Mouse (Mus musculus) liver, embryonic 16.5 days (tissue): ENCODE results near the gene Ebpl. TPM values are rescaled to one million over a fixed set of nuclear protein-coding genes. Genes with fewer than 3 reads are reported as not detected.

Source experiments
- ATAC-seq: fragments of 200-750 bp; cut with Nextera tagmentation; 2 replicates; pipeline ENCODE4 v1.8.0; 2017; ENCODE audit warnings: low read depth, mild to moderate bottlenecking, moderate number of reproducible peaks, moderate library complexity
- H3K27ac ChIP-seq: fragments of 300-500 bp; sonication (generic); 2 replicates; pipeline ENCODE4 v1.5.1; 2014; ENCODE audit warnings: mild to moderate bottlenecking, low read length
- H3K27me3 ChIP-seq: fragments of 300-500 bp; sonication (generic); 2 replicates; pipeline ENCODE4 v1.6.1; 2014; ENCODE audit warnings: low read depth, low read length, mixed read lengths; ENCODE audit not compliant: control insufficient read depth, insufficient read depth
- H3K36me3 ChIP-seq: fragments of 300-500 bp; sonication (generic); 2 replicates; pipeline ENCODE4 v1.6.1; 2014; ENCODE audit warnings: mild to moderate bottlenecking; ENCODE audit not compliant: control insufficient read depth, insufficient read depth
- H3K4me1 ChIP-seq: fragments of 300-500 bp; sonication (generic); 2 replicates; pipeline ENCODE4 v1.6.1; 2014; ENCODE audit warnings: low read depth, low read length, mixed read lengths; ENCODE audit not compliant: control insufficient read depth
- H3K4me2 ChIP-seq: fragments of 300-500 bp; sonication (generic); 2 replicates; pipeline ENCODE4 v1.6.1; 2014; ENCODE audit warnings: low read depth, low read length, mixed read lengths
- H3K4me3 ChIP-seq: fragments of 300-500 bp; sonication (generic); 2 replicates; pipeline ENCODE4 v1.5.1; 2014; ENCODE audit warnings: low read depth, mild to moderate bottlenecking, low read length
- H3K9ac ChIP-seq: fragments of 300-500 bp; sonication (generic); 2 replicates; pipeline ENCODE4 v1.6.1; 2014; ENCODE audit warnings: low read depth, low read length
- H3K9me3 ChIP-seq: fragments of 300-500 bp; sonication (generic); replicated peaks from 2 replicates; pipeline ENCODE4 v1.6.1; 2016; ENCODE audit warnings: low read length; ENCODE audit not compliant: control insufficient read depth
- WGBS: fragments of 180-500 bp; shearing (Covaris S2); extraction: QIAGEN DNeasy Blood & Tissue Kit; methylation state at CpG from one replicate; pipeline ENCODE4 v1.1.7; 2014; ENCODE audit not compliant: insufficient replicate concordance; 5-methylcytosine and 5-hydroxymethylcytosine counted together
- polyA plus RNA-seq: library from polyadenylated mRNA; unstranded; fragments of >200 nt; fragmentation: Nextera tagmentation; extraction: Ambion mirVana; gene quantifications from 2 replicates; pipeline ENCODE4 v1.2.1, GENCODE M21; 2015

Gene Ebpl
- polyA plus RNA-seq, 1 experiment from 2014 or later: 5.0 TPM

DNA sequence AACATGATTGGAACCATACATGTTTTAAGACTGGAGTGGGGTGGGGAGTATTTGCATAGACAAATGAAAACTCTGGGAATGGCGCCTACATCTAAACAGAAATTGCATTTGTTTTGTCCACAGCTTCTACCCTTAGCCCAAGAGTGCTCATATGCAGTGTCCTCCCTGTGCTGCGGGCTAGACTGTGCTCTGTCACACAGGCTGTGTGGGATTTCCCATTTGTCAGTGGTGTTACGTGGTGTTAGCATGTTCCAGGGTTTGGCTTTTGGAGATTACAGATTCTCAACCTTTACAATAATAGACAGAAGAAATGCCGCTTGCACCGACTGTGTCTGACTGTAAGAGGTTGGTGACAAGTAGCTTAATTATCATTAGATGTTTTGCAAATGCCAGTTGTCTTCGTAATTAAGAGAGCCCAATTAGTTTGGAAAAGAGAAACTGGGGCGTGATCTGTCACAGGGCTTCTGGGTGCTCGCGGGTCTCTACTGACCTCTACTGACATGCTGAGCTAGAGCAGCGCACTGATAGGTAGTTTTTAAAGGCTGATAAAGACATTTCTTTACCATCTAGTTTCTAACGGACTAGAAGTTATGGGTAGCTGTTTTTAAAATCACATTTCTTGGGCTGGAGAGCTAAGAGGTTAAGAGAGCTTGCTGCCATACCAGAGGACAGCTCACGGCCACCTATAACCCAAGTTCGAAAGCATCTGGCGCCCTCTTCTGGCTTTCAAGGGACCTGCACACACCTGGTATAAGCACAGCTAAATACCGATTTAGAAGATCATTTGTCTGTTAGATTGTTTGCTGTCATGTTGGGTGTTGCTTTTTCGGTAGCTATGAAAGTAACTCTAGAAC is 66.1 kb downstream of the Ebpl start:
- Histone ChIP-seq H3K9ac (no peak overlapping the region), H3K27me3 (no peaks in the 10 kb centered on the region), H3K4me2 (0 out of 2 replicates have a peak overlapping the region, but pooled peaks have one; percentile 17), H3K27ac (no peak overlapping the region), H3K9me3 (no peaks in the 10 kb centered on the region), H3K36me3 (no peaks in the 10 kb centered on the region), H3K4me1 (no peaks in the 10 kb centered on the region; the same call in 1 of the 2 replicates), H3K4me3 (no peak overlapping the region)
- WGBS: 42% methylated on average over 16 of the region's 16 CpGs
- no peak for ATAC-seq

DNA sequence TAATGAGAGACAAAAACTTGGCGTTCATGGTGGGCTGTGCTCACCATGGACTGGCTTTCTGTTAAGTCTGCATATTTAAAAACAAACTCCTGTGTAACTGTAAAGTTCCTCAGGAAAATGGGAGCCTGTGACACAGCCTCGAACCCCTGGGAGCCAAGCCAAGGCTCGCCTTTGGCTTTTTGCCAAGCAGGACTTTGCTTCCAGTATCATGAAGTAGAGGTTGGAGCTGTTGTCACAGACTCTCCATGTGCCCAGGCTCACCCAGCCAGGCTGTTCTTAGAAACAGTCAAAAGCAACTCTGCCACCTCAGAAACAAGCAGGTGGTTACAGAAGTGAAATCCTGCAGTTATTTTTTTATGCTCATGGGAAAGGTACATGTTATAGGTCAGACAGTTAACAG is 69.6 kb downstream of the Ebpl start:
- no peak for ATAC-seq
- Histone ChIP-seq H3K27me3 (no peaks in the 10 kb centered on the region), H3K9me3 (no peaks in the 10 kb centered on the region), H3K9ac (no peak overlapping the region), H3K36me3 (no peaks in the 10 kb centered on the region), H3K4me2 (no peak overlapping the region), H3K4me3 (no peak overlapping the region), H3K27ac (no peak overlapping the region), H3K4me1 (peaks cover 3% of the 10 kb centered on the region)
- 50% methylated on average over 3 of the region's 3 CpGs for WGBS

DNA sequence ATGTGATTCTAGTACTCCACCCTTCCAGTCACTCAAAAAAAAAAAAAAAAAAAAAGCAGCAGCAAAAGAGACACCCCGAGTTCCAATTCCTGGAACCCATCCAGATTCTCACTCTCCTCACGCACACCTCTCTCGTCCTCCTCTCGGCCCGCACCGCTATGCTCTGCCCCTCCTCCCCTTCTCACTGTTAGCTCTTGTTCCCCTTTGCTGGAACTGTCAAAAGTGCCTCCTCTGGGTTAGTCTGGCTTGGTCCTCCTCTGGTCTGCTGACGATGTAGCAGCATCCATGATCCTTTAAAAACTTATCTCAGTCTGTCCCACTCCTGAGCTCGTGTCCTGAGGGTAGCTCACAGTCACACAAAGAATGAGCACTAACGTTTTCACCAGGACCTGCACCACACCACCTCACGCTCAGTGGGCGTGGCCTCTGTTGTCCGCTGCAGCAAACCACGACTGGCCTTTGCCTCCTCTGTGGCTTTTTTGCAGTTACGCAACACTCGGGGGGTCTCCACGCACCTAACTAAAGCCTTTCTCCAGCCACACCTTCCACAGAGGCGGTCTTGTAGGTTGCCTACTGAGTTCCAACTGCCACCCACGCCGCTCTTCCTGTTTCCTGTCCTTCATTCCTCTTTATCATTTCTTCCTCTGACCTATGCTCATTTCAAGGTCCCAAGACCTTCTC is 71.5 kb downstream of the Ebpl start:
- WGBS: 13% methylated on average over 19 of the region's 19 CpGs
- Histone ChIP-seq H3K4me3 (no peak overlapping the region), H3K27ac (no peak overlapping the region), H3K9me3 (no peaks in the 10 kb centered on the region), H3K4me2 (peak overlapping the region; percentile 45), H3K27me3 (no peaks in the 10 kb centered on the region), H3K9ac (no peak overlapping the region), H3K36me3 (no peaks in the 10 kb centered on the region), H3K4me1 (peaks cover 3% of the 10 kb centered on the region)
- ATAC-seq: no peak

Other genes starting within 250 kb of the Ebpl start
- gene Sacs, start 222.0 kb downstream of the Ebpl start, polyA plus RNA-seq: 0.96 and 1.3 TPM in 2 replicates
- gene Sgcg, start 101.9 kb downstream of the Ebpl start, polyA plus RNA-seq: 0.57 and 0.65 TPM in 2 replicates
- gene Arl11, start 50.7 kb downstream of the Ebpl start, polyA plus RNA-seq: 2.1 TPM in 2 replicates
- 19.4 and 20.6 TPM in 2 replicates for gene Kpna3, start 79.4 kb upstream of the Ebpl start, polyA plus RNA-seq
- gene Spryd7, start 196.4 kb upstream of the Ebpl start, polyA plus RNA-seq: 5.0 and 7.9 TPM in 2 replicates
- gene Trim13, start 237.8 kb upstream of the Ebpl start, polyA plus RNA-seq: 3.9 and 4.4 TPM in 2 replicates
- gene Kcnrg, start 247.0 kb upstream of the Ebpl start, polyA plus RNA-seq: 0.38 and 0.46 TPM in 2 replicates